Mouse (Mus musculus) brain, embryonic 14.5 days (tissue): ENCODE data around the gene Usp29.

Experiments
- CTCF ChIP-seq: fragments of 200-500 bp; IDR thresholded peaks from 2 replicates; pipeline ENCODE4 v1.5.1; 2012; ENCODE audit warnings: inconsistent platforms, mild to moderate bottlenecking, moderate library complexity, borderline replicate concordance; ENCODE audit not compliant: insufficient read depth, insufficient read length; ENCODE audit errors: extremely low read depth
- POLR2A ChIP-seq: fragments of 200-500 bp; IDR thresholded peaks from 2 replicates; pipeline ENCODE4 v1.6.1; 2012; ENCODE audit warnings: mild to moderate bottlenecking, inconsistent platforms, borderline replicate concordance; ENCODE audit not compliant: poor library complexity, insufficient read depth, insufficient read length, severe bottlenecking; ENCODE audit errors: extremely low read depth

DNA sequence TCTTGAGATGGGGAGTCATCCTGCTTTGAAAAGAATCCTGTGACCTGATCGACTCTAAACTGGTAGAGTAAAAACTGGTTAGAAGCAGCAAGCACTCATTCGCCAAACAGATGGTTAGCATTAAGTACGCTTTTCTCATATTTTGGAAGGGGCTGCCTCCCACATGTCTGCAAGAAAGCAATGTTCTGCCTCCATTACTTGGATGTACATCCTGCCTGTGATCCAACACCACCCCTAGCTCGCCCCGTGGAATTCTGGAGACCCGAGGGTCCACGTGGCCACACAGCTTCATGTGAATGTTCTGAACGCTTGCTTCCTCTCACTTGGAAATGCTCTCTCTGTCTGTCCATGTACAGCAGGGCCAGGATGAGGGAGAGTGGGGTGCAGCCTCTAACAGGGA is 173.1 kb downstream of the Usp29 start:
- no peak for TF ChIP-seq POLR2A
- no peak for TF ChIP-seq CTCF
